Mouse (Mus musculus): ENCODE results near the gene Ranbp10.

GRCm38 (mm10) chr8:105805346-105805745, 21.8 kb downstream of the Ranbp10 start:
- TF ChIP-seq POLR2A (IDR thresholded peaks at IDR 0.05; ENCODE audit: borderline replicate concordance, low read depth, low read length): no peak
- no peak for TF ChIP-seq CTCF (IDR thresholded peaks at IDR 0.05; ENCODE audit: low read depth, low read length)

All from bone marrow macrophage, adult 2 months (primary cell).